Mouse (Mus musculus) CH12.LX (cell line): Measurements from ENCODE around the gene Ctcf. TPM values are rescaled to one million over a fixed set of nuclear protein-coding genes. Genes with fewer than 3 reads are reported as not detected.

ENCODE experiments used
- DNase-seq: peaks from one replicate; pipeline ENCODE4 v3.0.0-alpha.2; 2013; ENCODE audit errors: extremely low read depth
- H3K27ac ChIP-seq: 2 replicates; pipeline ENCODE4 v1.5.1; 2012; ENCODE audit warnings: low read depth, mild to moderate bottlenecking, control low read depth, moderate library complexity; ENCODE audit not compliant: insufficient read depth
- H3K27me3 ChIP-seq: replicated peaks from 2 replicates; pipeline ENCODE3; 2012; ENCODE audit warnings: inconsistent platforms
- H3K36me3 ChIP-seq, 2 experiments: replicated peaks in 1 of 2; 2 replicates each; pipeline versions ENCODE3 to v1.6.1; 2012; ENCODE audit warnings: inconsistent platforms in 1 of 2, low read length in 1 of 2, mild to moderate bottlenecking in 1 of 2, mixed read lengths in 1 of 2, moderate library complexity in 1 of 2; ENCODE audit not compliant: control insufficient read depth in 1 of 2, insufficient read depth in 1 of 2
- H3K4me1 ChIP-seq, 2 experiments: 2 replicates each; pipeline ENCODE4 v1.6.1; 2012; ENCODE audit warnings: inconsistent platforms in 1 of 2, moderate library complexity in 1 of 2; ENCODE audit not compliant: insufficient read depth in 2 of 2, control insufficient read depth in 1 of 2
- H3K4me2 ChIP-seq: 2 replicates; pipeline ENCODE4 v1.6.1; 2012; ENCODE audit warnings: low read depth, mild to moderate bottlenecking, control low read depth; ENCODE audit not compliant: poor library complexity, insufficient read depth, severe bottlenecking
- H3K4me3 ChIP-seq, 3 experiments: fragments of 150-350 bp in 1 of 3; sonication (generic) in 1 of 3; replicated peaks in 1 of 3; 2 replicates each; pipeline versions ENCODE3 to v1.5.1; 2011 to 2012; ENCODE audit warnings: low read depth in 2 of 3, low read length in 2 of 3, mild to moderate bottlenecking in 2 of 3, moderate library complexity in 2 of 3, control low read depth in 1 of 3, improper control_type of control experiment in 1 of 3, inconsistent platforms in 1 of 3, mixed read lengths in 1 of 3; ENCODE audit not compliant: poor library complexity in 1 of 3
- H3K79me2 ChIP-seq: replicated peaks from 2 replicates; pipeline ENCODE4 v1.6.1; 2012; ENCODE audit warnings: mild to moderate bottlenecking, moderate library complexity; ENCODE audit not compliant: control insufficient read depth, poor library complexity, insufficient read depth, severe bottlenecking; ENCODE audit errors: extremely low read depth
- H3K9ac ChIP-seq: 2 replicates; pipeline ENCODE4 v1.6.1; 2012; ENCODE audit warnings: low read depth, mild to moderate bottlenecking, control low read depth, moderate library complexity; ENCODE audit not compliant: insufficient read depth
- H3K9me3 ChIP-seq: replicated peaks from 2 replicates; pipeline ENCODE3; 2012; ENCODE audit warnings: low read length, inconsistent platforms, mixed read lengths
- BHLHE40 ChIP-seq: IDR thresholded peaks from 2 replicates; pipeline ENCODE4 v1.6.1; 2011; ENCODE audit warnings: mild to moderate bottlenecking, low read depth, low read length, improper control_type of control experiment
- CHD1 ChIP-seq: IDR thresholded peaks from 2 replicates; pipeline ENCODE4 v1.6.1; 2012; ENCODE audit warnings: low read depth, low read length, improper control_type of control experiment, inconsistent platforms
- CHD2 ChIP-seq: IDR thresholded peaks from 2 replicates; pipeline ENCODE4 v1.6.1; 2011; ENCODE audit warnings: low read length, improper control_type of control experiment
- CTCF ChIP-seq, 2 experiments: IDR thresholded peaks in 1 of 2; conservative IDR thresholded peaks in 1 of 2; 2 replicates each; pipeline ENCODE4 v1.5.1; 2011 to 2012; ENCODE audit warnings: low read depth in 2 of 2, low read length in 2 of 2, improper control_type of control experiment in 1 of 2, inconsistent platforms in 1 of 2, mild to moderate bottlenecking in 1 of 2, moderate library complexity in 1 of 2
- E2F4 ChIP-seq: IDR thresholded peaks from 2 replicates; pipeline ENCODE4 v1.6.1; 2011; ENCODE audit warnings: low read depth, low read length, improper control_type of control experiment; ENCODE audit not compliant: insufficient replicate concordance
- ELF1 ChIP-seq: IDR thresholded peaks from 2 replicates; pipeline ENCODE4 v1.6.1; 2014; ENCODE audit warnings: low read depth, mild to moderate bottlenecking, inconsistent platforms, low read length, improper control_type of control experiment
- ETS1 ChIP-seq: conservative IDR thresholded peaks from 2 replicates; pipeline ENCODE4 v1.6.1; 2012; ENCODE audit warnings: low read depth, mild to moderate bottlenecking, inconsistent platforms, low read length, improper control_type of control experiment, moderate library complexity
- HCFC1 ChIP-seq: IDR thresholded peaks from 2 replicates; pipeline ENCODE4 v1.6.1; 2012; ENCODE audit warnings: low read depth, mild to moderate bottlenecking, inconsistent platforms, low read length, improper control_type of control experiment
- IRF4 ChIP-seq: IDR thresholded peaks from 2 replicates; pipeline ENCODE4 v1.6.1; 2014; ENCODE audit warnings: low read depth, mild to moderate bottlenecking, inconsistent platforms, low read length, improper control_type of control experiment
- JUN ChIP-seq: IDR thresholded peaks from 2 replicates; pipeline ENCODE4 v1.6.1; 2011; ENCODE audit warnings: low read depth, mild to moderate bottlenecking, low read length, improper control_type of control experiment, moderate library complexity; ENCODE audit not compliant: insufficient read depth
- JUND ChIP-seq: conservative IDR thresholded peaks from 2 replicates; pipeline ENCODE4 v1.6.1; 2011; ENCODE audit warnings: low read depth, low read length, improper control_type of control experiment
- KAT2A ChIP-seq: IDR thresholded peaks from 2 replicates; pipeline ENCODE4 v1.6.1; 2012; ENCODE audit warnings: low read length, improper control_type of control experiment, inconsistent platforms; ENCODE audit not compliant: insufficient replicate concordance
- MAFK ChIP-seq: IDR thresholded peaks from 2 replicates; pipeline ENCODE4 v1.6.1; 2011; ENCODE audit warnings: low read length, improper control_type of control experiment; ENCODE audit not compliant: insufficient replicate concordance
- MAX ChIP-seq: IDR thresholded peaks from 2 replicates; pipeline ENCODE4 v1.6.1; 2011; ENCODE audit warnings: low read length, improper control_type of control experiment
- MAZ ChIP-seq: IDR thresholded peaks from 2 replicates; pipeline ENCODE4 v1.6.1; 2012; ENCODE audit warnings: low read depth, mild to moderate bottlenecking, inconsistent platforms, low read length, improper control_type of control experiment, moderate library complexity
- MEF2A ChIP-seq: IDR thresholded peaks from 2 replicates; pipeline ENCODE4 v1.6.1; 2014; ENCODE audit warnings: low read depth, mild to moderate bottlenecking, inconsistent platforms, low read length, improper control_type of control experiment, borderline replicate concordance
- MYC ChIP-seq: IDR thresholded peaks from 2 replicates; pipeline ENCODE4 v1.6.1; 2011; ENCODE audit warnings: low read depth, mild to moderate bottlenecking, improper control_type of control experiment, low read length
- NELFE ChIP-seq: IDR thresholded peaks from 2 replicates; pipeline ENCODE4 v1.6.1; 2011; ENCODE audit warnings: low read depth, low read length, improper control_type of control experiment
- NRF1 ChIP-seq: IDR thresholded peaks from 2 replicates; pipeline ENCODE4 v1.6.1; 2014; ENCODE audit warnings: low read depth, mild to moderate bottlenecking, inconsistent platforms, low read length, improper control_type of control experiment, moderate library complexity
- PAX5 ChIP-seq: IDR thresholded peaks from 2 replicates; pipeline ENCODE4 v1.6.1; 2012; ENCODE audit warnings: low read length, inconsistent platforms, mixed read lengths
- POLR2A ChIP-seq: IDR thresholded peaks from 2 replicates; pipeline ENCODE4 v1.6.1; 2011; ENCODE audit warnings: low read depth, mild to moderate bottlenecking, improper control_type of control experiment, low read length
- POLR2AphosphoS2 ChIP-seq: IDR thresholded peaks from 2 replicates; pipeline ENCODE4 v1.6.1; 2011; ENCODE audit warnings: low read depth, low read length, improper control_type of control experiment
- RAD21 ChIP-seq: IDR thresholded peaks from 2 replicates; pipeline ENCODE4 v1.6.1; 2011; ENCODE audit warnings: low read depth, mild to moderate bottlenecking, low read length, improper control_type of control experiment, moderate library complexity
- RCOR1 ChIP-seq: conservative IDR thresholded peaks from 2 replicates; pipeline ENCODE4 v1.6.1; 2012; ENCODE audit warnings: low read depth, mild to moderate bottlenecking, inconsistent platforms, low read length, improper control_type of control experiment
- SMC3 ChIP-seq: IDR thresholded peaks from 2 replicates; pipeline ENCODE4 v1.6.1; 2011; ENCODE audit warnings: low read depth, low read length, improper control_type of control experiment
- TBP ChIP-seq: conservative IDR thresholded peaks from 2 replicates; pipeline ENCODE4 v1.6.1; 2011; ENCODE audit warnings: low read depth, low read length, improper control_type of control experiment
- TCF12 ChIP-seq: IDR thresholded peaks from 2 replicates; pipeline ENCODE4 v1.6.1; 2014; ENCODE audit warnings: low read depth, mild to moderate bottlenecking, inconsistent platforms, low read length, improper control_type of control experiment
- UBTF ChIP-seq: IDR thresholded peaks from 2 replicates; pipeline ENCODE4 v1.6.1; 2012; ENCODE audit warnings: low read depth, mild to moderate bottlenecking, inconsistent platforms, low read length, improper control_type of control experiment, moderate library complexity
- USF1 ChIP-seq: IDR thresholded peaks from 2 replicates; pipeline ENCODE4 v1.6.1; 2014; ENCODE audit warnings: low read depth, mild to moderate bottlenecking, inconsistent platforms, low read length, improper control_type of control experiment
- USF2 ChIP-seq: conservative IDR thresholded peaks from 2 replicates; pipeline ENCODE4 v1.6.1; 2011; ENCODE audit warnings: low read depth, low read length, improper control_type of control experiment
- ZC3H11A ChIP-seq: IDR thresholded peaks from 2 replicates; pipeline ENCODE4 v1.6.1; 2012; ENCODE audit warnings: low read depth, mild to moderate bottlenecking, inconsistent platforms, low read length, improper control_type of control experiment
- ZKSCAN1 ChIP-seq: IDR thresholded peaks from 2 replicates; pipeline ENCODE4 v1.6.1; 2012; ENCODE audit warnings: low read depth, inconsistent platforms, low read length, improper control_type of control experiment, borderline replicate concordance
- ZMIZ1 ChIP-seq: IDR thresholded peaks from 2 replicates; pipeline ENCODE4 v1.6.1; 2012; ENCODE audit warnings: low read depth, mild to moderate bottlenecking, inconsistent platforms, low read length, improper control_type of control experiment
- ZNF384 ChIP-seq: IDR thresholded peaks from 2 replicates; pipeline ENCODE4 v1.6.1; 2012; ENCODE audit warnings: low read depth, low read length, improper control_type of control experiment, inconsistent platforms
- dilution Hi-C: fragments of 300-500 bp; cut with MboI; formaldehyde crosslinking; loops from 2 replicates; pipeline ENCODE4 v1.14.3; 2020; ENCODE audit warnings: low sequenced_read_pairs; ENCODE audit not compliant: extremely low pct_unique_long_range_greater_than_20kb, extremely low pct_ligation_motif_present
- in situ Hi-C: fragments of 300-500 bp; cut with MboI; formaldehyde crosslinking; loops from 3 replicates; pipeline ENCODE4 v1.14.3; 2019; ENCODE audit warnings: low sequenced_read_pairs, low pct_ligation_motif_present, low pct_unique_long_range_greater_than_20kb, mixed read lengths
- polyA plus RNA-seq: library from polyadenylated mRNA; unstranded; fragments of >175 nt; gene quantifications from 2 replicates; pipeline ENCODE4 v1.2.1, GENCODE M21; 2012; ENCODE audit warnings: low read depth; ENCODE audit not compliant: insufficient read length
- total RNA-seq, 2 experiments: library from RNA; depleted of rRNA; stranded (reverse); fragments of 300-350 nt in 1 of 2; fragments of >200 nt in 1 of 2; gene quantifications; 2 replicates each; pipeline ENCODE4 v1.2.3; 2012 to 2014

Gene Ctcf
- total and polyA plus RNA-seq, 3 experiments = 42.3 to 97.9 (median 52.4) TPM

DNA sequence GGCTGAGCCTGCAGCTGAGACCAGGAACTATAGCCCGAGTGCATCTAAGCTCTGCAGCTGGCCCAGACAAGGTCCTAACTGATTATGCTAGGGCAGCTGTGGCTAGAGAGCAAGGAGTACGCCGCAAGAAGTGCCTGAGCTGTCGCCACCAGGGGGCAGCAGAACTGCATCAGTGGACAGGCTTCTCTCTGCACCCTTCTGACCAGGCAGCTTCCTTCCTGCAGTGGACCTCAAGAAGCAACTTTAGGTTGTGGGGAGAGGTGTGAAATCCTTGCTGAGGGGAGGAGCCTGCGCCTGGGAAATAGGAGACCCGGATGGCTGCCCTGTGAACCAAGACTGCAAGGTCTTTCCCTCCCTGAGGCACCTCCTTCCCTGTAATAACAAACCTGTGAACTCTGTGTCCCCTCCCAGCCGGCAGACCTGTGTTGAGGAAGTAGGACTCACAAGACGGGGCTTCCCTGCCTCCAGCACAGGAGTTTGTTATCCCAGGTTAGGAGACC is 13.9 kb upstream of the Ctcf start (continued):
- TF ChIP-seq KAT2A (no peak), PAX5 (no peak), POLR2AphosphoS2 (no peak), MAZ (no peak), JUN (no peak), SMC3 (peak; percentile 99), USF1 (no peak), ELF1 (peak; percentile 66), HCFC1 (peak; percentile 31), MYC (0 out of 2 replicates have a peak, but pooled peaks have one; percentile 45), CHD2 (no peak), USF2 (no peak), IRF4 (no peak), ZNF384 (no peak), TCF12 (peak; percentile 50; the same call in 1 of the 2 replicates), NELFE (no peak; the same call in 1 of the 2 replicates), TBP (no peak)

DNA sequence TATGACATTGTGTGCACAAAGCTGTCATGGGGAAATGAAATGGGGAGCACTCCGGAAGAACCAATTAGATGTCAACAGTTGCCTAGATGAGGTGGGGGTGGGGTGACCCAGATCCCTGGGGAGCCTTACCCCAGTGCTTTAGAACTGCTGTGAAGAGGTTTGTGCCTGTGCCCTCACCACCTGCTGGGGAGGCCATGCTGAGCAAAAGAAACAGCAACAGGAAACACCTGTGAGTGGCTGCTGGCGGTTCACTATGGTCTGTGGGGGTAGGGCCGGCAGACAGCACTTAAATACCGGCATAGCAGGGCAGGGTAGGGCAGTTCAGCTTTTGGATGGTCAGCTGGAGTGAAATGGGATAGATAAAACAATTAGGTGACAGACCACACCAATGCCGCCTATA is 13.2 kb upstream of the Ctcf start:
- Histone ChIP-seq H3K27me3 (no peaks in the 10 kb centered on the region), H3K36me3 (peaks cover 14 to 37% of the 10 kb centered on the region in 2 experiments), H3K27ac (peak overlapping the region; percentile 97), H3K4me2 (peak overlapping the region; percentile 64), H3K79me2 (peaks cover under 1% of the 10 kb centered on the region; the same call in 1 of the 2 replicates), H3K9me3 (no peaks in the 10 kb centered on the region), H3K4me3 (peak overlapping the region; percentile 38 to 45 (median 39)), H3K4me1 (peaks cover 9 to 63% of the 10 kb centered on the region in 2 experiments), H3K9ac (peak overlapping the region; percentile 75)
- dilution Hi-C loops = no loop called here
- DNase-seq = peak; percentile 97
- in situ Hi-C loops = no loop called here
- TF ChIP-seq JUND = peak; percentile 43; the same call in 1 of the 2 replicates
- peak; percentile 41 for TF ChIP-seq HCFC1
- TF ChIP-seq ZMIZ1 = 0 out of 2 replicates have a peak, but pooled peaks have one; percentile 55
- no peak for TF ChIP-seq USF1
- TF ChIP-seq SMC3 = peak; percentile 32
- peak; percentile 89 for TF ChIP-seq MAX
- no peak for TF ChIP-seq ZKSCAN1
- TF ChIP-seq TBP = peak; percentile 90
- TF ChIP-seq CTCF (conservative IDR thresholded peaks at IDR 0.05 in 1 of 2, IDR thresholded peaks at IDR 0.05 in 1 of 2; ENCODE audit: low read depth in 2 of 2, low read length in 2 of 2) = no peak
- TF ChIP-seq KAT2A = peak; percentile 65; the same call in 1 of the 2 replicates
- peak; percentile 16 for TF ChIP-seq RAD21
- peak; percentile 73; the same call in 1 of the 2 replicates for TF ChIP-seq E2F4
- TF ChIP-seq MAFK = no peak; the same call in none of the 2 replicates
- peak; percentile 92 for TF ChIP-seq MYC
- peak; percentile 94 for TF ChIP-seq BHLHE40
- no peak for TF ChIP-seq ZC3H11A
- peak; percentile 100 for TF ChIP-seq TCF12
- peak; percentile 98 for TF ChIP-seq ETS1
- TF ChIP-seq NRF1 = peak; percentile 50
- TF ChIP-seq POLR2A = peak; percentile 75
- peak; percentile 93; the same call in 1 of the 2 replicates for TF ChIP-seq MAZ
- TF ChIP-seq JUN = no peak
- TF ChIP-seq UBTF = no peak
- no peak for TF ChIP-seq CHD1
- peak; percentile 97 for TF ChIP-seq CHD2
- TF ChIP-seq MEF2A = peak; percentile 91
- TF ChIP-seq RCOR1 = peak; percentile 90; the same call in 1 of the 2 replicates
- peak; percentile 5; the same call in 1 of the 2 replicates for TF ChIP-seq ZNF384
- TF ChIP-seq ELF1 = peak; percentile 70
- TF ChIP-seq POLR2AphosphoS2 = no peak
